Mouse (Mus musculus) adrenal gland, adult 18-20 months (tissue): Measurements from ENCODE around the gene Lpcat2. TPM values are rescaled to one million over a fixed set of nuclear protein-coding genes. Genes with fewer than 3 reads are reported as not detected.
"Not testable (repeated sequence)": the region's sequence is repeated elsewhere in the genome, so short reads cannot be mapped to it uniquely, and the experiment has no call there.

Source experiments
- DNase-seq, 2 experiments: peaks; one replicate each; pipeline ENCODE4 v3.0.0; 2021 to 2022; ENCODE audit warnings: low spot score in 2 of 2
- total RNA-seq, 2 experiments: library from RNA; stranded (reverse); gene quantifications; 1 replicate in 1 of 2; 2 replicates in 1 of 2; pipeline ENCODE4 v1.2.3; 2021

Gene Lpcat2
- total RNA-seq, 2 experiments from 2014 or later = 2.0 to 16.3 TPM

DNA sequence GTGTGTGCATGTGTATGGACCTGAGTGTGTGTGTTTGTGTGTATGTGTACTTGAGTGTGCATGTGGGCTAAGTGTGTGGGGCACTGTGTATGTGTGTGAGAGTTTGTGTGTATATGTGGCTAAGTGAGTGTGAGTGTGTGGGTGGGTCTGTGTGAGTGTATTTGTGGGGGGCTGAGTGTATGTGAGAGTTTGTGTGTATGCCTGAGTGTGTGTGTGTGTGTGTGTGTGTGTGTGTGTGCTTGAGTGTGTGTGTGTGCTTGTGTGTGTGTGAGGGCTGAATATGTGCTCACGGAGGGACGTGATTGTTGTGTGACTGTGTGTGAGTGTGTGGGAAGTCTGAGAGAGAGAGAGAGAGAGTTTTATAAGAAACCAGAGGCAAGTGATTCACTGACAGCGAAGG lies 3.8 kb upstream of the Lpcat2 start:
- DNase-seq = no peak

- DNase-seq = no peak
These were observed 1.8 kb upstream of the Lpcat2 start for GRCm38 (mm10) chr8:92853188-92853983.

GRCm38 (mm10) chr8:92854673-92855072 lies 466 bp upstream of the Lpcat2 start:
- DNase-seq = no peak

- no peak for DNase-seq
These were observed 1.3 kb downstream of the Lpcat2 start for GRCm38 (mm10) chr8:92856273-92856986.

DNA sequence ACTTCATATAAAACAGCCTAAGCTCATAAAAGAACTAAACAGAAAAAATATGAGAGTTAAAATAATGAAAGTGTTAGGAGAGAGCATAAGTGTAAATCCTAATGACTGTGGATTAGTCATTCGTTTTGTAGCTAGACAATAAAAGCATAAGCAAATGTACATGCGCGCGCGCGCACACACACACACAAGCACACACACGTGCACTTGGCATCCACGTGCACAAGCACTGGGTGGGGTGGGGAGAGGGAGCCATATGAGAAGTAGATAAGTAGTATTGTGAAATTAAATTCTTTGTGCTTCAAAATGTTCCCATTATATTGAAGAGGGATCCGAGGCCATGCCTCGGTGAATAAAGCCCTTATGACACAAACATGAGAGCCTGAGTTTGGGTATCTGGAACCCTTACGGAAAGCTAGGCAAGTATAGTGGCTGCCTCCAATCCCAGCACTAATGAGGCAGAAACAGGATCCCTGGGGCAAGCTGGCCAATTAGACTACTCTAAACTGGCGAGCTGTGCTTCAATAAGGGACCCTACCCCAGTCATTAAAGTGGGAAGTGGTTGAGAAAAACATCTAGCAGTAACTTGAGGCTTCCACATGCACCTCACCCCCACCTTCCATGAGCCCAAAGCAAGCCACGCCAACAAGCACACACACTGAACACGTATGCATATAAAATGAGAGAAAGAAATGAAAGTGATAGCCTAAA lies 3.5 kb downstream of the Lpcat2 start:
- no peak for DNase-seq

DNA sequence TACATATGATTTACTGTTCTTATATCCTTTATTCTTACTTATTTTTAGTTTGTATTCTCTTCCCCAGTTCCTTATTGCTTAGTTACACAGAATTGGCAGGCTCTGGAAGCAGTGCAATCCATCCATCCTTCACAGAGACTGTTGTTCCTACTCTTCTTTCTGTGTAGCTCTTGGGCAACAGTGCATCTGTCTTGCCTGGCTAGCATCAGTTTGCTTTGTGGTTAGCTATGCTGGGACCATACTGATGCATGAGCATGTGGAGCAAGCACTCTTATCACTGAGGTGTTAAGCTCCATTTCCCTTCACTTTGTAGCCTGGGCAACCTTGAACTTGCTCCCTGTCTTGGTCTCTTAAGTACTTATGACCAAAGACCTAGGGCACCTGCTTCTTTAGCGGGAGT lies 6.8 kb downstream of the Lpcat2 start:
- no peak for DNase-seq

- no peak for DNase-seq
These were observed 15.1 kb downstream of the Lpcat2 start for GRCm38 (mm10) chr8:92870281-92870680.

DNA sequence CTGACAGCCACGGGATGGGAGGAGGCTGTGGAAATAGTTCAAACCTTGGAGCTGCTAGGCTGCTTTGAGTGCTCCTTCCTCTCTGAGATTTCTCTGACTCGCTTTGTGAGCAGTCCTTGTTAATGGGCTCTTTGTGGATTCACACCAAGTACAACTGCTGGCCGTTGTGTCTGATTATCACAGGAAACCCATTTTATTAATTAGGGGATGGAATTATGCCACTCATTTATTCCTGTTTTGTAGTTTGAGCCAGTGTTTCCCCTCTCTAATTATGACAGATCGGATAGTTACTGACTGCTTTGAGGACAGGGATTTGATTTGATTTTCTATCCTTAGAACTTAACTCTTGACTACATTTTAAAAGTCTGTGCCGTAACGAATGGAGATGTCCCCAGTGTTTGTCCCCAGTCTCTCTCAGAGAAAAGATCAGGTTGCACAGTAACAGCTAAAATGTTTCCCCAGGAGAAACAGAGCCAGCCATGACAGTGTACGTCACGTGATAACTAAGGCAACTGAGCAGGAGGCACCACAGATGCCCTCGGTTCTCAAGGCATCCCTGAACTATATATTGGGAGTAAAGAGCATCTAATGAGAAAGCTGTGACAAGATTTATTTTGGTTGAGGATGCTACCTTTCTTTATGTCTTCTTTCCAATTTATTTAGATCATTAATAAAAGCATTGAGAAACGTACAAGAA lies 17.1 kb downstream of the Lpcat2 start:
- DNase-seq = no peak

- no peak for DNase-seq
These were observed 20.7 kb downstream of the Lpcat2 start for GRCm38 (mm10) chr8:92875795-92876194.

DNA sequence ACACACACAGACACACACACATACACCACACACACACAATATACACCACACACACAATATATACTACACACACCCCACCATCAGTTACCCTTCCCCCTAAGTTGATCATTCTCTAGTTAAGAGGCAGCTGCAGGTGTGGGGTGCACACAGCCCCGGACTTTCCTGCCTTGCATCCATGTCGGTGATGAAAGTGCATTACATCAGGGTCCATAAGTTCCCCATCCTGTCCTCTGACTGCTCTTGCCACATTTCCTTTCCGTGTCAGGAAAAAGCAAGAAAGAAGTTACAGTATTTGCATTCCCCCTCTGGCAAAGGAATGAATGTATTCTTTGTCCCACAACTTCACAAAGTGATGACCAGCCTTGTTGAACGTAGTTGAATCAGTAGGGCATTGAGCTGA lies 26.1 kb downstream of the Lpcat2 start:
- no peak for DNase-seq

GRCm38 (mm10) chr8:92883771-92884170 lies 28.6 kb downstream of the Lpcat2 start:
- no peak for DNase-seq

DNA sequence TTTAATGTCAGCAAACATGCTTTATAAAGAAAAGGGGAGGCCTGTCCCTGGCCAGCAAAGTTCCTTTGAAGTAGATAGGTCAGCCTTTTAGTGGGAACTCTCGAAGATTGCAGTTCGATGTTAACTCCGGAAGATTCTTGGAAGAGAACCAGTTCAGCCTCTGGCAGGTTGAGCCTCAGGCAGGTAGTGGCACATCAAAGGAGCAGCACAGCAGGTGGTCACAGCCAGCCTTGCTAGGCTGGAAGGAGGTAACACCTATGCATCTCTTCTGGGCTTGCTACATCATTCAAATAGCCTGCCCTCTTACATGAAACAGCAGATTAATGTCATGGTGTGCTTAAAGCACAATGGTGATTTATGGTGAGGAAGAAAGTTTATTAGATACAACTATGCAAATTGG lies 37.1 kb downstream of the Lpcat2 start:
- DNase-seq = not testable (repeated sequence)

GRCm38 (mm10) chr8:92893870-92894269 lies 38.7 kb downstream of the Lpcat2 start:
- no peak for DNase-seq

DNA sequence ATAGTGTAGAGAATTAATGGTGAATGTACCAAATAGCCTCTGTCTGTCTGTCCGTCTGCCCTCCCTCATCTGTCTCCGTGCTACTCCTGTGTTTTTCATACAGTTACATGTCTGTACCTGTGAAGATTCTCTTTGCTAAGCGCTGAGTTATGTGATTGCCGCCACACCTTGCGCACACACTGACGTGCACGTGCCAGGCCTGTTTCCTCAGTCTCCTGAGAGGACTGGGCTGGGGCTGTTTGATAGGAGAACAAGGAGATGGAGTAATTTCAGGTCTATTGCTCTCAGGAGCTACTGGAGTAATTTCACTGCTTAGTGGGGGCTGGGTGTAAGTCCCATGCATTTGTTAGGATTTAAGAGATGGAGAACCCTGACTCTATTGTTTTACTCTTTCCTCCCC lies 39.9 kb downstream of the Lpcat2 start:
- no peak for DNase-seq

DNA sequence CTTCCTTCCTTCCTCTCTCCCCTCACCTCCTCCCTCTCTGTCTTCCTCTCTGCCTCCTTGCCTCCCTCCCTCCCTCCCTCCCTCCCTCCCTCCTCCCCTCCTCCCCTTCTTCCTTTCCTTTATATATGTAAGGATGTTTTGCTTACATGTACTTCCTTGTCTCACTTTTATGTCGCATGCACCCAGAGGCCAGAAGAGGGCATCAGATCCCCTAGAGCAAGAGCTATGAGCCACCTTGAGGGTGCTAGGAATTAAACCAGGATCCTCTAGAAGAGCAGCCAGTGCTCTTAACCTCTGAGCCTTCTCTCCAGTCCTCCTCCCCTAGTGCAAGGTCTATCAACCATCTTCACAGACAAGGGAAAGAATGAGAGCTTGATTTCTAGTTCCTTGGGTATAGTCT lies 40.9 kb downstream of the Lpcat2 start:
- DNase-seq = no peak

GRCm38 (mm10) chr8:92896611-92897010 lies 41.5 kb downstream of the Lpcat2 start:
- no peak for DNase-seq

DNA sequence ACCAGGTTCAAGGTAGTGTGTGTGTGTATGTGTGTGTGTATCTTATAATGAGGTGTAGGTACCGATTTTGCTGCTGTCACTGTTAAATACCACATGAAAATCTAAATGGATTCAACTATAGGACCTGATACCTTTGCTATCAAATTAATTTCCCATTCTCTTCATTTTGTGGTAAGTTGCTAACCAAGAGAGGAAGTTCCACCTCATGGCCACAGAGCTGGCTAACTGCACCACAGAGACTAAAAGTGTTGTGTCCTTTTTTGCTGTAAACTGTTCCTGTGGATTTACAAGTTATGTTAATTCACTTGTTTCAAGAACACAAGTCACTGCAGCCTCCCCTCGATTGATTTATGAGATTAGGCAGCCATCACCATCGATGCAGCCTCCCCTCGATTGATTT lies 42.7 kb downstream of the Lpcat2 start:
- no peak for DNase-seq

DNA sequence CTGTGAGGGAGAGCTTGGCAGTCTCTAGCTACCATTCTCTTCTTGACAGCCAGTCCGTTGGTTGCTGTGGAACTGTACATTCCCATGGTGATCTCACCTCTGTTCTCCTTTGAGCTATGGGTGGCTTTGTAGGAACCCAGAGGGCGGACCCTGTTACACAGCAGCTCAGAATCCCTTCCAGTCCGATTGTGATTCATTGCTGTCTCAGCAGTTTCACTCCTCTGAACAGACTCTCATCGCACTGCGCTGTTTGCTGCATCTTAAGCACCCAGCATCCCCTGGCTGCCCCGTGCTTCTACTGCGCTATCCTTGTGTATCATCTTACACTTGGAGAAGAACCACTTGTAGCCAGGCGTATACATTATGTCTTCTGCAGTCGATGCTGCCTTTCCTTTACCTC lies 44.5 kb downstream of the Lpcat2 start:
- no peak for DNase-seq

DNA sequence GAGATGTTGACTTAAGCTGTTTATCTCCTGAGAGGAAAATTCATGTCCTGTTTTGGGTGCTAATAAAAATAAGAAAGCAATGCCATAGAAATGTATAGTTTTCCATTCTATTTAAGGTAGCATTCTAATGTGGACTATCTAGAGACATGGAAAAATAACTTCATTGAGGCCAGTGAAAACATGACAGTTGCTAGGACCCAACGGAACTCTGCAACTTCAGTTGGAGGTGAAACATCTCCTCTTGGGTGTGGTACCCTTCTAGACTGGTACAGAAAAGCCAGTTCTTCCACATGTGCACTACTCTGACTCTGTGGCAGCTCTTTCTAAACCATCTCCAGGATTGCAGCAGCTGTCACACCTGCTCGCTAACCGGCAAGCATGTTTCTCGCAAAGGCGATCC lies 46.0 kb downstream of the Lpcat2 start, which contains the start of gene Capns2:
Gene Capns2 (plus strand): TSS at position 301 of the 400 bp plus-strand sequence.
- no peak for DNase-seq

DNA sequence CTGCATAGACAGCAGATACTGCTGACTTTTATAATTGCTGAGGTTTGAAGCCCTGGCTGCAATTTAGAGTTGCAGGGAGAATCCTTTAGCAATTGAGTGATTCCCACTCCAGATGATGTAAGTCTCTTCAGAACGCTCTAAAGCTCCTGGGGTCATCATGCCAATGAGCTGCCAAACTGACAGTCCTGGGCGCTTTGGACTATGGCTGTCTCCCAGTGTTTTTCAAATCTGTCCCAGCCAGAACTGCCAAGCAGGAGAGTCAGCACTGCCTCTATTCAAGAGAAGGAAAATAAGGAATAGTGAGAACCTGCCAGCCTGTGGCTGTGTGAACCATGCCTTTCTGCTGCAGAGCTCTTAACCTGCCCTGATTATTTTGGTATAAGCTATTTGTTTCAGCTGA lies 47.8 kb downstream of the Lpcat2 start:
- DNase-seq = no peak

DNA sequence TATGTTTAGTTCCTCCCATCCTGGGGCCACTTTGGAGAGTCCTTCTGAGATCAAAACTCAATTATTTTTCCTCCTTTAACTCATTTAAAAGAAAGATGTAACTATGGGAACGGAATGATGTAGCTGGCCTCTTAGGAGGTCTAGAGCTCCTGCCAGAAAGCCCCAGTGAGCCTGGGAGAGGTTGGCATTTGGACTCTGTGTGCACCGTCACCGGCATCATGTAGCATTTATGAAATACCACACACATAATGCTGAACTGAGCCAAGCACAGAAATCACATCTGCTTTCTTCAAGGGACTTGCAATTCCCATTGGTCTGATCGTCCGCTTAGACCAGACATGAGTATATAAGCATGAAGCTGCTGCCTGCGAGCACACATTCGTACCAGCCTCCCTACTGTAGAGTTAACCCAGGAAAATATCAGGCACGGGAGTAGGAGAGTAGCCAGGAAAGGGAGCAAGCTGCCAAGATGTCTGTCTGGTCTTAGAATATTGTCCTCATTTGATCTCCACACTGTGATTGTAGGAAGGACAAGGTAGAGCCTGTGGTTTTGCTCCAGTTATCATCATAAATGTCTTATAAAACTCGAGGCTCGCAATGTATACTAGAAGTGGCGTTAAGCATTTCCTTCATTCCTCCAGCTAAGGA lies 48.5 kb downstream of the Lpcat2 start:
- no peak for DNase-seq
